Mouse (Mus musculus): ENCODE measurements around the gene Pfkfb3. TPM values are rescaled to one million over a fixed set of nuclear protein-coding genes. Genes with fewer than 3 reads are reported as not detected.
A peak's percentile ranks its signal among the peaks of the same experiment; 100 is the strongest.

Pfkfb3 gene
- polyA plus RNA-seq, 1 experiment from 2014 or later: 17.1 TPM

DNA sequence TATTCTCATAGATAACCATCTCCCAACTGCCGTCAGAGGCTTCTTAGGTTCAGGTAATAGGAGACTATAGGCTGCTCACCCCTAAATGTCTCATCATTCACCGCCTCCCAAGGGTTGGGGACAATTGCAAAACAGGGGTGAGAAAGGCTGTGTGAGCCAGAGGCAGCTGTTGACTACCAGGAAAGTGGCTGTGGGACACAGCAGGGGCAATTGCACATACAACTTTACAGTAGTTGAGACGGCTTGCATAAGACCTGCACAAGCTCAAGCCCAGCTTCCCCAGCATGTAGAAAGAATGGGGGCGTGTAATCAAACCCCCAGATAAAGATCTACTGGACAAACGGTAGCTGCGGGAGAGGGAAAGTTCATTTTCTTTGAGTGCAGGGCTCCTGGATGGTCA, 29.1 kb downstream of the Pfkfb3 start:
- Histone ChIP-seq H3K27ac (no peak overlapping the region), H3K4me3 (replicated peaks) (no peak overlapping the region), H3K9me3 (no peaks in the 10 kb centered on the region), H3K27me3 (replicated peaks) (no peaks in the 10 kb centered on the region), H3K4me1 (0 out of 2 replicates have a peak, but pooled peaks cover 3% of the 10 kb centered on the region), H3K9ac (no peak overlapping the region), H3K36me3 (no peaks in the 10 kb centered on the region), H3K4me2 (no peak overlapping the region)
- WGBS: 71% methylated on average over 6 of the region's 6 CpGs
- ATAC-seq (ENCODE audit: insufficient read depth, low FRiP score, low read depth): no peak

DNA sequence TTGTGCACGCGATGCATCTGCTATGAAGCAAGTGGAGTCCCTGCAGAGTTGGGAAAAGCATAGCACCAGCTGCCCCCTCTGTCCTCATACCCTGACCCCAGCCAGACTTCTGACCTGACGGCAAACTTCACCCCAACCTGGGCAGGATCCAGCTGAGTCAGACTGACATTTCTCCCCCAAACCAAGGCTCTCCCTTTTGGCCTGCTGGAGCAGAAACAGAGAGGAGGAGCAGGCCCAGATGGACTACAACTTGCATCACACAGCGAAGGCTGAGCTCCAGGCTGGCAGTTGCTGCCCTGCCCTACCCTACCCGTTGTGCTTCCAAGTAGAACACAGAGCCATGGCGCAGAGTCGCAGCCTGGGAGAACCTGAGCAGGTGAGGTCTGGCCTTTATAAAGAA, 32.1 kb downstream of the Pfkfb3 start:
- ATAC-seq (ENCODE audit: insufficient read depth, low FRiP score, low read depth): no peak
- Histone ChIP-seq H3K36me3 (no peaks in the 10 kb centered on the region), H3K27me3 (replicated peaks) (no peaks in the 10 kb centered on the region), H3K27ac (no peak overlapping the region), H3K9me3 (no peaks in the 10 kb centered on the region), H3K4me2 (no peak overlapping the region), H3K4me1 (0 out of 2 replicates have a peak, but pooled peaks cover 3% of the 10 kb centered on the region), H3K9ac (no peak overlapping the region), H3K4me3 (replicated peaks) (no peak overlapping the region)
- 88% methylated on average over 7 of the region's 7 CpGs for WGBS

DNA sequence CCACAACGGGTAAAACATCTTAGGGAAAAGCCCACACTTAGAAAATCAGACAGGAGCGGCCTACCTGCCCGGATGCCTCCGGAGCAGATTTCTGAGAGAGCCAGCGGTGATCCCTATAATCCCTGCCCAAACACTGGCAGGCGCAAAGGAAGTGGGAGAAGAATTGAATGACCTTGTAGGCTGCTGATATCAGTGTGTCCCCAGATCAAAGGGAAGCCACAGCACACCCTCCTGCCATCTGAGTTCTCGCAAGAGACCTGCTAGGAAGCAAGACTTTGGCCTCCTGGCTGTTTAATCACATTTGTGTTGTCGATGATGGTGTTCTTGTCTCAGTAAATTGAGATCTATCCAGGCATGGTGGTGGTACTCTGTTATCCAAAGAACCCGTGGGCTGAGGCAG, 33.1 kb downstream of the Pfkfb3 start:
- Histone ChIP-seq H3K4me1 (no peaks in the 10 kb centered on the region), H3K9ac (no peak overlapping the region), H3K4me2 (no peak overlapping the region), H3K27me3 (replicated peaks) (no peaks in the 10 kb centered on the region), H3K4me3 (replicated peaks) (no peak overlapping the region), H3K27ac (no peak overlapping the region), H3K36me3 (no peaks in the 10 kb centered on the region), H3K9me3 (no peaks in the 10 kb centered on the region)
- 67% methylated on average over 9 of the region's 9 CpGs for WGBS
- no peak for ATAC-seq (ENCODE audit: insufficient read depth, low FRiP score, low read depth)

DNA sequence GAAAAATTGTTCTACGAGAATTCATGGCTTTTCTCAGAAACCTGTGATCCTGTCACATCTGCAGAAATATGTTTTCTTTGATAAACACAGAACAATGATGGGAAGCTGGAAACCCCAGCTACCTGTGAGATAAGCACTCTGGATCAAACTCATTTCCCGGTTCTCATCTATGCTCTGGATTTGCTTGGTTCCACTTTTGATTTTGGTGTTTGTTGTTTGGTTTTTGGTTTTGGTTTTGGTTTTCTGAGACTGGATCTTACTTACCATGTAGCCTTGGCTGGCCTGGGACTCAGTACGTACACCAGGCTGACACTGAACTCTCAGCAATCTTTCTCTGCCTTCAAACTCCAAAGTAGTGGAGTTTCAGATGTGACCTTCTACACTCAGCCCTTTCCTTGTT, 38.0 kb downstream of the Pfkfb3 start:
- Histone ChIP-seq H3K9me3 (no peaks in the 10 kb centered on the region), H3K27ac (no peak overlapping the region), H3K4me1 (no peaks in the 10 kb centered on the region), H3K4me2 (no peak overlapping the region), H3K36me3 (no peaks in the 10 kb centered on the region), H3K9ac (no peak overlapping the region), H3K27me3 (replicated peaks) (no peaks in the 10 kb centered on the region), H3K4me3 (replicated peaks) (no peak overlapping the region)
- 74% methylated on average over 3 of the region's 3 CpGs for WGBS
- no peak for ATAC-seq (ENCODE audit: insufficient read depth, low FRiP score, low read depth)

DNA sequence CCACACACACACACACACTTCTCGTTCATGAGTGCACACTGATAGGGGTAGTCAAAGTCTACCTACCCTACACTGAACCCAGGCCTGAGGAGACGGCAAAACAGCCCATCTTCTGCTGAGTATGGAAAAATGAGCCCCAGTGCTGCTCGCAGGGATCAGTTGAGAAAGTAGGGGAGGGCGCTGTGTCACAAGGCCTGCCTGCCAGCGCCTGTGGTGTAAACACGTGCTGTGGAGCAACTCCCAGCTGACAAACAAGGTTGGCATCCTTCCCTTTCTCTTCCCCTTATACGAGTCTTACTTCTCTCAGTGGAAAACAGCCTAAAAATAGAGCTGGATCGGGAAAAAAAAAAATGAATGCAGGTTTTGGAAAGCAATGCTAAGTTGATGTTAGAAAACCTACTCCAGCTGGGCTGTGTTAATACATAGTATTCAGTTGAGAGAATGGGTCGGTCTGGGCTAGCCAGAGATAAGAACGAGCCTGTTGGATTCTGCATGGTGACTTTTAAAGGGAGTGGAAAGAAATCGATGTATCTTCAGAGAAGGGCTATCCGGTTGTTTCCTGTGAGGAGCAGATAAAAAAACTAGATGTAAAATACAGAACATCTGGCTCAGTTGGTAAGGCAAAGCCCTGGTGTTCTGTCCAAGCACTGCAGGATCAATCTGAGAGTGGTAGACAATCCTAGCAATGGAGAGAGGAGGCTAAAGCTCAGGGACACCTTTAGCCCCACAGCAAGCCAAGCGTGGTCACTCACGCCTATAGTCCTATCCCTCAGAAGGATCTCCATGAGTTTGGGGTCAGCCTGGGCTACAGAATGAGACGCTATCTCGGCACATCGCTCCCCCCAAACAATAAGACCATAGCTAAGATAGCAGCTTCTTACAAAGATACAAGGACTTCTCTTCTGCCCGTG, 40.6 kb downstream of the Pfkfb3 start:
- peak; percentile 75 for ATAC-seq (ENCODE audit: insufficient read depth, low FRiP score, low read depth)
- Histone ChIP-seq H3K9ac (no peak overlapping the region), H3K4me3 (replicated peaks) (no peak overlapping the region), H3K9me3 (no peaks in the 10 kb centered on the region), H3K4me1 (no peaks in the 10 kb centered on the region), H3K27me3 (replicated peaks) (no peaks in the 10 kb centered on the region), H3K36me3 (no peaks in the 10 kb centered on the region), H3K4me2 (no peak overlapping the region), H3K27ac (no peak overlapping the region)
- WGBS: 51% methylated on average over 18 of the region's 18 CpGs

DNA sequence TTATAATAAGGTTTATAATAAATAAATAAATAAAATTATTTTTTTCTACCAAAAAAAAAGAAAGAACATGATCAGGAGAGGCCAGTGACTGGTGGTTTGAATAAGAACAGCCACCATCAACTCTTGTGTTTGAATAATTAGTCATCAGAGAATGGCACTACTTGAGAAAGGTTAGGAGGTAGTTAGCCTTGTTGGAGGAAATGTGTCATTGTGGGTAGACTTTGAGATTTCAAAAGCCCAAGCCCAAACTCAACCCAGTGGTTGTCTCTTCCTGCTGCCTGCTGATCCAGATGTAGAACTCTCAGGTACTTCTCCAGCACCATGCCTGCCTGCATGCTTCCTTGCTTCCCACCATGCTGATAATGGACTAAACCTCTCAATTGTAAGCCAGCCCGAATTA, 41.8 kb downstream of the Pfkfb3 start:
- no peak for ATAC-seq (ENCODE audit: insufficient read depth, low FRiP score, low read depth)
- Histone ChIP-seq H3K27me3 (replicated peaks) (no peaks in the 10 kb centered on the region), H3K9ac (no peak overlapping the region), H3K4me1 (no peaks in the 10 kb centered on the region), H3K4me2 (no peak overlapping the region), H3K4me3 (replicated peaks) (no peak overlapping the region), H3K36me3 (no peaks in the 10 kb centered on the region), H3K27ac (no peak overlapping the region), H3K9me3 (no peaks in the 10 kb centered on the region)
- 89% methylated on average over 1 of the region's 1 CpGs for WGBS

GRCm38 (mm10) chr2:11503736-11504135, 50.1 kb downstream of the Pfkfb3 start:
- peak overlapping the region; percentile 37; the same call in 1 of the 2 replicates for H3K9ac ChIP-seq
- no peaks in the 10 kb centered on the region for H3K27me3 ChIP-seq (replicated peaks)
- H3K9me3 ChIP-seq: no peaks in the 10 kb centered on the region
- H3K4me3 ChIP-seq (replicated peaks): peak overlapping the region; percentile 69
- no peak; the same call in 1 of the 2 replicates for ATAC-seq (ENCODE audit: insufficient read depth, low FRiP score, low read depth)
- peak overlapping the region; percentile 92 for H3K4me2 ChIP-seq
- no peaks in the 10 kb centered on the region for H3K36me3 ChIP-seq
- peak overlapping the region; percentile 93 for H3K27ac ChIP-seq
- peaks cover 18% of the 10 kb centered on the region for H3K4me1 ChIP-seq
- WGBS: 29% methylated on average over 7 of the region's 7 CpGs

DNA sequence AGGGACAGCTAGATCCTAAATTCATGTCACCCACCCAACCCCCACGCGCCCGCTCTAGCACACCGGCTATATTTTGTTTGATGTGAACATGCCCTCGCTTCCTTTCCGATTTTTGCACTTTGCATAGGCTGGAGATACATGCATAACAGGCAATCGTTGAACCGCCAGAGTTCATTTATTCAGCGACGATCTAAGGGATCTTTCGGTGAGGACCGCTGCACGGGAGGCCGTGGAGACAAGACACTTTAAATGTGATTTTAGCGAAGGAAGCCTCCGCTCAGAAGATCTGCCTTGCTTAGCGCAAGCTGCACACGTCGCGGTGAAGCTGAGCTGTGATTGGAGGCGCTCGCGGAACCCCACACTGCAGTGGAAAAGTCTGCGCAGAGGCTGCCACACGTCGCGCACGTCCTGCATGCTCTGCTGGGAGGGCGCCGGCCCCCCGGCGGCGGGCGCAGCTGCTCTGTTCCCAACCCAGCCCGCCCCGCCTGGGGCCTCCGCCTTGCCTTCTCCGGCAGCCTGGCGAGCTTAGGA, 50.9 kb downstream of the Pfkfb3 start:
- Histone ChIP-seq H3K36me3 (no peaks in the 10 kb centered on the region), H3K9me3 (no peaks in the 10 kb centered on the region), H3K4me1 (peaks cover 18% of the 10 kb centered on the region), H3K4me2 (peak overlapping the region; percentile 92), H3K27ac (peak overlapping the region; percentile 93), H3K27me3 (replicated peaks) (no peaks in the 10 kb centered on the region), H3K4me3 (replicated peaks) (peak overlapping the region; percentile 69), H3K9ac (peak overlapping the region; percentile 37; the same call in 1 of the 2 replicates)
- peak; percentile 82 for ATAC-seq (ENCODE audit: insufficient read depth, low FRiP score, low read depth)
- under 1% methylated on average over 39 of the region's 39 CpGs for WGBS

- H3K4me3 ChIP-seq (replicated peaks): peak overlapping the region; percentile 69
Measured at GRCm38 (mm10) chr2:11502255-11502765, 51.6 kb downstream of the Pfkfb3 start.

DNA sequence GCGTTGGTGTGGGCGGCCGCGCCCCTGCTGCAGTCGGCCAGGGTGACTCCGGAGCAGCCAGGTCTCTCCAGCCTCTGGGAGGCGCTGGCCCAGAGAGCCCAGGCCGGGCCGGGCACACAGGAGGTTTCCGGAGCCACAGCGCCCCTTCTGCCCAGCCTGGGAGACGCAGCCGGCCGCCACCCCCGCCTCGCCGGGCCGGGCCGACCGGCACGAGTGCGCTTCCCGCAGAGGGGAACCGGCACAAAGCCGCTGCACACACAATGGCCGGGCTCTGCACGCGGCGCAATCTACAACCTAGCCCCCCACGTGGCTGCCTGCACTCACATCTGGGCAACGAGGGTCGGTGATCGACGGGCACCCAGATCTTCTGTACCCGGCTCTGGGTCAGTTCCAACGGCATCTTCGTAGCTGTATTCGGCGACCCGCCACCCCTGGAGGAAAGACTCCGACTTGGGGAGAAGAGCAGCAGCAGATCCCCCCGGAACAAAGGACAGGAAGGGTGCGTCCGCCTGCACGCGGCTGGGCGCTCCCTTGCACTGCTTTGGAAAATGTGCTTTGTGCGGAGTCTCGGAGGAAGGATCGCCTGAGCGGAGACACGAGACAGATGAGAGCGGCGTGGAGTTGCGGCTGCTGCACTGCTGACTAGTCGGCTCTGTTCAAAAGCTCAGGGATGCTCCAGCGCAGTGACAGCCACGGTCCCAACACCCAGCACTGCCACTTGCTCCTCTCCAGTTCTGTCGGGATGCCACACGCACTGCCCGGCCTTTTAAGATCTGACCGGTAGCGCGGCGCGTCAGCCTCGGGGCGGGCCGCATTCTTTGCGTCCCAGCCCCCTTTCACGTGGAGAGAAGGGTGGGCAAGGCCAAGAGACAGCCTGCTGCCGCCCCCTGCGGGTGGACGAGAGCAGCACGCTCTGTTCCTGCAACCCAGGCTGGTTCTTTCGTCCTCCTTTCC, 52.3 kb downstream of the Pfkfb3 start:
- peaks cover 22% of the 10 kb centered on the region for H3K4me1 ChIP-seq
- H3K27me3 ChIP-seq (replicated peaks): no peaks in the 10 kb centered on the region
- H3K4me2 ChIP-seq: peak overlapping the region; percentile 92
- H3K36me3 ChIP-seq: no peaks in the 10 kb centered on the region
- H3K9ac ChIP-seq: peak overlapping the region; percentile 50; the same call in 1 of the 2 replicates
- peak overlapping the region; percentile 69 for H3K4me3 ChIP-seq (replicated peaks)
- ATAC-seq (ENCODE audit: insufficient read depth, low FRiP score, low read depth): peak; percentile 73
- peak overlapping the region; percentile 93 for H3K27ac ChIP-seq
- WGBS: under 1% methylated on average over 76 of the region's 76 CpGs
- H3K9me3 ChIP-seq: no peaks in the 10 kb centered on the region

More at GRCm38 (mm10) chr2:11502255-11502765, 51.6 kb downstream of the Pfkfb3 start:
- Histone ChIP-seq H3K4me2 (peak overlapping the region; percentile 92), H3K9me3 (no peaks in the 10 kb centered on the region), H3K4me1 (peaks cover 18% of the 10 kb centered on the region), H3K9ac (peak overlapping the region; percentile 29; the same call in 1 of the 2 replicates), H3K36me3 (no peaks in the 10 kb centered on the region), H3K27me3 (replicated peaks) (no peaks in the 10 kb centered on the region), H3K27ac (peak overlapping the region; percentile 93)
- WGBS: 1% methylated on average over 15 of the region's 15 CpGs
- peak; percentile 3; the same call in 1 of the 2 replicates for ATAC-seq (ENCODE audit: insufficient read depth, low FRiP score, low read depth)

DNA sequence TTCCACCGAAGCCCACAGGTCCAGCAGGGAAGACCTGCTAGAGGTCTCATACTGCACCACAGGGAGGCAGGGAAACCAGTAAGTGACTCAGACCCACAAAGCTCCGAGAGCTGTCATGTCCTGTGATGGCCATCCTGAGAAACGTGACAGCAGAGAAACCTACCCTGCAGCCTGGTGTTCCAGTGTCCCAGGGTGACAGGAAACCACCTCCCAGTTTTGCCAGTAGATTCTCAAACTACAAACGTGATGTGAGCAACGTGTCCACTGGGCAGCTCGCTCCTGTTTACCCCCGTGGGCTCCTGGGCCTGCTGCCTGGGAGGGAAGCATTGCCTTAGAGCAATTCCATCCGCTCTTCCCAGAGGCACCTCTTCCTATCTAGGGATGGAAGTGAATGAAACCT, 53.2 kb downstream of the Pfkfb3 start:
- no peaks in the 10 kb centered on the region for H3K27me3 ChIP-seq (replicated peaks)
- peak overlapping the region; percentile 69 for H3K4me3 ChIP-seq (replicated peaks)
- peak overlapping the region; percentile 93; the same call in 1 of the 2 replicates for H3K27ac ChIP-seq
- peak overlapping the region; percentile 50; the same call in 1 of the 2 replicates for H3K9ac ChIP-seq
- no peaks in the 10 kb centered on the region for H3K9me3 ChIP-seq
- 9% methylated on average over 8 of the region's 8 CpGs for WGBS
- H3K4me2 ChIP-seq: peak overlapping the region; percentile 92
- no peak for ATAC-seq (ENCODE audit: insufficient read depth, low FRiP score, low read depth)
- no peaks in the 10 kb centered on the region for H3K36me3 ChIP-seq
- peaks cover 23% of the 10 kb centered on the region for H3K4me1 ChIP-seq
